ENCODE assay signal across 18 mouse cellular contexts in genomic region chr5:67884422-67885210, GRCm38 (mm10). TPM values are rescaled to one million over a fixed set of nuclear protein-coding genes. Genes with fewer than 3 reads are reported as not detected.
A peak's percentile ranks its signal among the peaks of the same experiment; 100 is the strongest.
DNase-seq lines count a peak whose midpoint lies in the region; ATAC-seq and TF ChIP-seq lines count a peak whose summit lies in the region.
"Had no signal": no experiment of that assay in that cellular context is flagged by ENCODE, and none has a peak within 500 bp of the region (broad histone marks: within the 10 kb centered on the region; RNA-seq: fewer than 3 reads in every experiment).

No protein-coding gene starts in this region.

- no peak for TF ChIP-seq CTCF in gastrocnemius, adult 2 months (IDR thresholded peaks at IDR 0.05)
- TF ChIP-seq CTCF in stomach, postnatal 0 days (IDR thresholded peaks at IDR 0.05; ENCODE audit: low read depth): no peak

- H3K9me3 ChIP-seq in hindbrain, embryonic 13.5 days: no peaks in the 10 kb centered on the region
- no peaks in the 10 kb centered on the region for H3K9me3 ChIP-seq in neural tube, embryonic 12.5 days
- no peaks in the 10 kb centered on the region for H3K9me3 ChIP-seq in stomach, postnatal 0 days (ENCODE audit: control insufficient read depth, low read length)
- H3K9me3 ChIP-seq: heart, embryonic 12.5 days had no signal

- peak; percentile 56; the same call in 1 of the 2 replicates for ATAC-seq in hindbrain, embryonic 13.5 days (ENCODE audit: low FRiP score)
- ATAC-seq in neural tube, embryonic 12.5 days (ENCODE audit: low FRiP score, low read depth): peak; percentile 74
- ATAC-seq in stomach, postnatal 0 days (ENCODE audit: low FRiP score, low TSS enrichment): no peak
- ATAC-seq: Patski had no signal

- intact Hi-C loops in gastrocnemius, adult 2 months (cut with DNase I): no loop called here
- intact Hi-C loops in gastrocnemius, postnatal 14 days (cut with DNase I; ENCODE audit: low total_unique reads): no loop called here

- H3K27ac ChIP-seq in gastrocnemius, adult 2 months: peak overlapping the region; percentile 75
- peak overlapping the region; percentile 30; the same call in 1 of the 2 replicates for H3K27ac ChIP-seq in hindbrain, embryonic 13.5 days
- H3K27ac ChIP-seq in neural tube, embryonic 12.5 days: no peak overlapping the region
- H3K27ac ChIP-seq in stomach, postnatal 0 days (replicated peaks): no peak overlapping the region

- H3K4me1 ChIP-seq in hindbrain, embryonic 13.5 days (replicated peaks): peaks cover 12% of the 10 kb centered on the region; the same call in 1 of the 2 replicates
- H3K4me1 ChIP-seq in neural tube, embryonic 12.5 days: no peaks in the 10 kb centered on the region
- no peaks in the 10 kb centered on the region for H3K4me1 ChIP-seq in stomach, postnatal 0 days (replicated peaks; ENCODE audit: control insufficient read depth, insufficient read depth)
- H3K4me1 ChIP-seq: heart, embryonic 12.5 days had no signal

- 20% methylated on average over 9 of the region's 9 CpGs for WGBS in hindbrain, embryonic 13.5 days
- WGBS in neural tube, embryonic 12.5 days: 25% methylated on average over 9 of the region's 9 CpGs
- 68% methylated on average over 9 of the region's 9 CpGs for WGBS in stomach, postnatal 0 days

- no peaks in the 10 kb centered on the region for H3K36me3 ChIP-seq in hindbrain, embryonic 13.5 days
- no peaks in the 10 kb centered on the region for H3K36me3 ChIP-seq in neural tube, embryonic 12.5 days
- no peaks in the 10 kb centered on the region for H3K36me3 ChIP-seq in stomach, postnatal 0 days (ENCODE audit: control insufficient read depth, insufficient read depth, low read length)
- H3K36me3 ChIP-seq: heart, embryonic 12.5 days had no signal

- no peaks in the 10 kb centered on the region for H3K27me3 ChIP-seq in hindbrain, embryonic 13.5 days
- H3K27me3 ChIP-seq in neural tube, embryonic 12.5 days (replicated peaks): no peaks in the 10 kb centered on the region
- H3K27me3 ChIP-seq in stomach, postnatal 0 days (ENCODE audit: control insufficient read depth, insufficient read depth, low read length): no peaks in the 10 kb centered on the region
- H3K27me3 ChIP-seq: heart, embryonic 12.5 days; Patski had no signal

- no peak for TF ChIP-seq EP300 in stomach, postnatal 0 days (optimal IDR thresholded peaks at IDR 0.05)

- no peak overlapping the region for H3K4me3 ChIP-seq in gastrocnemius, adult 2 months
- H3K4me3 ChIP-seq in hindbrain, embryonic 13.5 days: no peak overlapping the region
- H3K4me3 ChIP-seq in neural tube, embryonic 12.5 days: no peak overlapping the region
- H3K4me3 ChIP-seq in stomach, postnatal 0 days (ENCODE audit: low read depth, low read length): no peak overlapping the region
- H3K4me3 ChIP-seq: heart, embryonic 12.5 days had no signal

- peak overlapping the region; percentile 31 for H3K4me2 ChIP-seq in hindbrain, embryonic 13.5 days
- H3K4me2 ChIP-seq in neural tube, embryonic 12.5 days (replicated peaks): peak overlapping the region; percentile 4; the same call in 1 of the 2 replicates
- no peak overlapping the region for H3K4me2 ChIP-seq in stomach, postnatal 0 days (replicated peaks; ENCODE audit: low read depth)
- H3K4me2 ChIP-seq: heart, embryonic 12.5 days had no signal

- no peak for DNase-seq in gastrocnemius, adult 2 months
- DNase-seq in gastrocnemius, postnatal 14 days: no peak
- DNase-seq in brain, adult 2 months (ENCODE audit: low read depth, low spot score): peak; percentile 82
- no peak for DNase-seq in stomach, postnatal 0 days (ENCODE audit: low spot score)
- no peak for DNase-seq in gastrocnemius, postnatal 4 days (ENCODE audit: low spot score in 2 of 2)
- no peak for DNase-seq in kidney, adult 9 months
- DNase-seq: adrenal gland, postnatal 14 days; cerebellum, adult 11 months; kidney, postnatal 14 days; liver, postnatal 0 days had no signal

- 0 out of 2 replicates have a peak overlapping the region, but pooled peaks have one; percentile 5 for H3K9ac ChIP-seq in hindbrain, embryonic 13.5 days
- no peak overlapping the region for H3K9ac ChIP-seq in neural tube, embryonic 12.5 days
- H3K9ac ChIP-seq in stomach, postnatal 0 days (ENCODE audit: low read length): no peak overlapping the region
- H3K9ac ChIP-seq: heart, embryonic 12.5 days; liver, postnatal 0 days had no signal

RNA-seq across cellular contexts. Expression of gene Atp8a1, which starts 37.4 kb away (rescaled TPM):
- 10 to 100 TPM; 47.1 to 62.3 TPM for total RNA-seq in gastrocnemius, adult 2 months (2021)
- 10 to 100 TPM; 14.2 to 14.4 TPM for total RNA-seq in gastrocnemius, postnatal 14 days (2021)
- polyA plus RNA-seq in hindbrain, embryonic 13.5 days (2015; fragmentation: Nextera tagmentation; extraction: Ambion mirVana): 43.8 and 44.7 TPM in 2 replicates
- 34.7 and 35.7 TPM in 2 replicates for polyA plus RNA-seq in neural tube, embryonic 12.5 days (2016; fragmentation: Nextera tagmentation; extraction: Ambion mirVana)
- 3.3 and 4.2 TPM in 2 replicates for polyA plus RNA-seq in stomach, postnatal 0 days (2015; fragmentation: Nextera tagmentation; extraction: Ambion mirVana)
- 10 to 100 TPM; 11.7 to 12.8 TPM for total RNA-seq in gastrocnemius, postnatal 4 days (2021)

RNA-seq across cellular contexts. Expression of gene Gm5108, which starts 56.9 kb away (rescaled TPM):
- not detected for total RNA-seq in gastrocnemius, adult 2 months (2021)
- not detected for total RNA-seq in gastrocnemius, postnatal 14 days (2021)
- not detected in 2 replicates for polyA plus RNA-seq in hindbrain, embryonic 13.5 days (2015; fragmentation: Nextera tagmentation; extraction: Ambion mirVana)
- not detected in 2 replicates for polyA plus RNA-seq in neural tube, embryonic 12.5 days (2016; fragmentation: Nextera tagmentation; extraction: Ambion mirVana)
- polyA plus RNA-seq in stomach, postnatal 0 days (2015; fragmentation: Nextera tagmentation; extraction: Ambion mirVana): not detected in 2 replicates
- not detected for total RNA-seq in gastrocnemius, postnatal 4 days (2021)
- total RNA-seq: adrenal gland, postnatal 14 days; megakaryocyte-erythroid progenitor cell, adult 5-6 weeks had no signal
- polyA plus RNA-seq: embryonic facial prominence, embryonic 11.5 days; heart, embryonic 12.5 days; limb, embryonic 11.5 days; liver, postnatal 0 days; Patski; stomach, embryonic 16.5 days had no signal

Comparison
In these comparisons a context has a peak if more than half of its experiments do, and no peak if none do; other contexts are left out.
1. H3K27ac ChIP-seq: peak in gastrocnemius, adult 2 months (single experiment) and hindbrain, embryonic 13.5 days (single experiment); none in neural tube, embryonic 12.5 days (single experiment) and stomach, postnatal 0 days (single experiment).